Mouse (Mus musculus) heart, postnatal 0 days (tissue): ENCODE results near the gene Tln2. TPM values are rescaled to one million over a fixed set of nuclear protein-coding genes. Genes with fewer than 3 reads are reported as not detected.

Source experiments
- ATAC-seq: fragments of 200-750 bp; cut with Nextera tagmentation; 2 replicates; pipeline ENCODE4 v1.8.0; 2017; ENCODE audit warnings: low read depth, moderate number of reproducible peaks, moderate library complexity; ENCODE audit not compliant: insufficient read depth
- DNase-seq: peaks from one replicate; pipeline ENCODE4 v3.0.0-alpha.2; 2016; ENCODE audit warnings: low spot score
- H3K27ac ChIP-seq: fragments of 300-500 bp; sonication (generic); 2 replicates; pipeline ENCODE4 v1.5.1; 2014; ENCODE audit warnings: low read depth, mild to moderate bottlenecking
- H3K27me3 ChIP-seq: fragments of 300-500 bp; sonication (generic); 2 replicates; pipeline ENCODE4 v1.6.1; 2014; ENCODE audit warnings: low read length, mixed read lengths; ENCODE audit not compliant: control insufficient read depth, insufficient read depth
- H3K36me3 ChIP-seq: fragments of 300-500 bp; sonication (generic); replicated peaks from 2 replicates; pipeline ENCODE4 v1.6.1; 2014; ENCODE audit warnings: low read length, mixed read lengths; ENCODE audit not compliant: control insufficient read depth, insufficient read depth
- H3K4me1 ChIP-seq: fragments of 300-500 bp; sonication (generic); 2 replicates; pipeline ENCODE4 v1.6.1; 2014; ENCODE audit warnings: antibody characterized with exemption; ENCODE audit not compliant: control insufficient read depth, insufficient read depth
- H3K4me2 ChIP-seq: fragments of 300-500 bp; sonication (generic); 2 replicates; pipeline ENCODE4 v1.6.1; 2014; ENCODE audit warnings: low read depth, mild to moderate bottlenecking, low read length, moderate library complexity
- H3K4me3 ChIP-seq: fragments of 300-500 bp; sonication (generic); 2 replicates; pipeline ENCODE4 v1.5.1; 2014; ENCODE audit warnings: low read depth, low read length
- H3K9ac ChIP-seq: fragments of 300-500 bp; sonication (generic); replicated peaks from 2 replicates; pipeline ENCODE4 v1.6.1; 2014; ENCODE audit warnings: low read depth, low read length, mixed read lengths
- H3K9me3 ChIP-seq: fragments of 300-500 bp; sonication (generic); replicated peaks from 2 replicates; pipeline ENCODE4 v1.6.1; 2016; ENCODE audit warnings: low read length; ENCODE audit not compliant: control insufficient read depth
- CTCF ChIP-seq: IDR thresholded peaks from 2 replicates; pipeline ENCODE4 v1.5.1; 2016; ENCODE audit warnings: antibody characterized with exemption, control low read depth, low read depth
- EP300 ChIP-seq: IDR thresholded peaks from 2 replicates; pipeline ENCODE4 v1.6.1; 2016; ENCODE audit warnings: antibody characterized with exemption, low read depth
- WGBS: fragments of 180-500 bp; shearing (Covaris S2); extraction: QIAGEN DNeasy Blood & Tissue Kit; methylation state at CpG from one replicate; pipeline ENCODE4 v1.1.7; 2014; 5-methylcytosine and 5-hydroxymethylcytosine counted together
- polyA plus RNA-seq: library from polyadenylated mRNA; unstranded; fragments of >200 nt; fragmentation: Nextera tagmentation; extraction: Ambion mirVana; gene quantifications from 2 replicates; pipeline ENCODE4 v1.2.1, GENCODE M21; 2015
- total RNA-seq: library from RNA; depleted of rRNA; stranded (reverse); fragments of >200 nt; gene quantifications from 2 replicates; pipeline ENCODE4 v1.2.3, GENCODE M21; 2014; ENCODE audit warnings: low replicate concordance

Gene Tln2
- total and polyA plus RNA-seq, 2 experiments from 2014 or later = 67.0 to 92.6 TPM

DNA sequence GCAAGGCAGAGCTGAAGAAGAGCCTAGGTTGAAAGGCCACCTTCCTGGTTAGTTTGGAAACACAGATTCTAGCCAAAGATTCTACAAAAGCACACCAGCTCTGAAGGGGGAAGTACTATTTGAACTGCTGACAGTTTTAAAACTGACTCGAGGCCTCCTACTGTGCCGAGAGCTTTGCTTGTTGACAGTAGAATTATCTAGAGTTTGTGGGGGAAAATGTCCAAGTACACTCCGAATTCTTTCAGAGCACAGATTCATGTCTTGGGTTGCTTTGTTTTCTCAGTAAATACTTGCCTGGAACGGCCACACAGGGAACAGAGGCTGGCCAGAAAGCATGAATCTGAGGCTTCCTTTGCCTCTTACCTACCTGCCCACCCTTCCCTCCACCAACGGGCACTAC is 179.4 kb downstream of the Tln2 start:
- ATAC-seq (no peak), DNase-seq (peak; percentile 8)
- Histone ChIP-seq H3K4me3 (no peak overlapping the region), H3K9me3 (no peaks in the 10 kb centered on the region), H3K36me3 (peaks cover 30% of the 10 kb centered on the region), H3K9ac (no peak overlapping the region), H3K4me2 (no peak overlapping the region), H3K27ac (no peak overlapping the region), H3K27me3 (no peaks in the 10 kb centered on the region), H3K4me1 (no peaks in the 10 kb centered on the region)
- TF ChIP-seq CTCF (no peak), EP300 (no peak)
- 45% methylated on average over 5 of the region's 5 CpGs for WGBS

DNA sequence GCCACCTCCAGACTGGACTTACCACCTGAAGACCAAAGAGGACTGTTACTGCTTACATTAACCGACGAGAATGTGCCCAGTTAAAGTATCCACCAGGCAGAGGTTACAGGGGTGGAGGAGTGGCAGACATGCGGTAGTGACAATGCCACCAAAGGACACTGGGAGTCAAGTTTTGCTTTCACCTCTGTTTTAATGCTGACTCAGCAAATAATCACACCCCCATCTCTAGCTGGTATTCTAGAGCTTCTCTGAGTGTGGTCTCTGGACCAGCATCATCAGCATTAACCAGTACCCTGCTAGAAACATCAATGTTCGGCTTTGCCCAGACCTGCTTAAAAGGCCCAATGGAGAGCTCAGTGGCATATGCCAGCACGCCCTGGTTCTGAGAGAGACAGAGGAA is 180.7 kb downstream of the Tln2 start:
- H3K9me3 ChIP-seq = no peaks in the 10 kb centered on the region
- no peak for TF ChIP-seq EP300
- no peak for TF ChIP-seq CTCF
- H3K4me1 ChIP-seq = no peaks in the 10 kb centered on the region
- peaks cover 21% of the 10 kb centered on the region for H3K36me3 ChIP-seq
- DNase-seq = no peak
- no peak overlapping the region for H3K4me3 ChIP-seq
- 93% methylated on average over 5 of the region's 5 CpGs for WGBS
- H3K9ac ChIP-seq = no peak overlapping the region
- ATAC-seq = no peak
- H3K27me3 ChIP-seq = no peaks in the 10 kb centered on the region
- H3K27ac ChIP-seq = no peak overlapping the region
- no peak overlapping the region for H3K4me2 ChIP-seq

DNA sequence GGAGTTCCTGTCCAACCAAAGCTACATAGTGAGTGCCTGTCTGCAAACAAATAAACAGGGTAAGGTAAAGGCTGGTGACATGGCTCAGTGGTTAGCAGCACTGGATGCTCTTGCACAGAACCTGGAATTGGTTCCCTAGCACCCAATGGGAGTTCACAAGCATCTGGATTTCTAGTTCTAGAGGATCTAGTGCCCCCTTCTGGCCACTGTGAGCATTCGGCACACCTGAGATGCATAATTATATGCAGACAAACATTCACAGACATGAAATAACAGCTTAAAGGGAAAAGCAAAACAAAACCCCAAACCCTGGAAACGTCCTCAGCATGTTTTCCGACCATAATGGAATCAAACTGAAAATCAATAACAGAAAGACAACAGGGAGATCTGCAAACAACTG is 191.4 kb downstream of the Tln2 start:
- Histone ChIP-seq H3K9me3 (no peaks in the 10 kb centered on the region), H3K4me1 (no peaks in the 10 kb centered on the region), H3K9ac (no peak overlapping the region), H3K27ac (no peak overlapping the region), H3K4me3 (no peak overlapping the region), H3K27me3 (no peaks in the 10 kb centered on the region), H3K36me3 (peaks cover 38% of the 10 kb centered on the region), H3K4me2 (no peak overlapping the region)
- DNase-seq (no peak), ATAC-seq (no peak)
- TF ChIP-seq CTCF (no peak), EP300 (no peak)
- WGBS = 92% methylated on average over 3 of the region's 3 CpGs

DNA sequence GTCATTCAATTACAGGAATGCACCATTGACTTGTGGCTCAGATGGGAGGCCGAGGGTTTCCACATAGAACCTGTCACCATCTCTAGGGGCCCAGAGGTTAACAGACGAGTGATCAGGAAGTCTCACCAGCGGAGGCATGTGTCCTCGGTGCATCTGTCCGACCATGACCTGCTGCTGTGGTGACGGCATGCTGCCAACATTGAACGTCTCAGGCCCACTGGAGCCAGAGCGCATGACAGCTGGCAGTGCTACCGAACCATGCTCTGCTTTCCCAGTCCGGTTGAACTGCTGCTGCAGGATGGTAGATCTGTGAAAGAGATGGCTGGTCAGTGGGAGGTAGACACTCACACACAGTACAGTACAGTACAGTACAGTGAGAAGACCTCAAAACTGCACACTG is 197.0 kb downstream of the Tln2 start:
- TF ChIP-seq CTCF (no peak), EP300 (no peak)
- Histone ChIP-seq H3K9me3 (no peaks in the 10 kb centered on the region), H3K27me3 (no peaks in the 10 kb centered on the region), H3K27ac (no peak overlapping the region), H3K36me3 (peaks cover 59% of the 10 kb centered on the region), H3K4me2 (no peak overlapping the region), H3K9ac (no peak overlapping the region), H3K4me1 (no peaks in the 10 kb centered on the region), H3K4me3 (no peak overlapping the region)
- DNase-seq = no peak
- WGBS = 84% methylated on average over 10 of the region's 10 CpGs
- no peak for ATAC-seq

DNA sequence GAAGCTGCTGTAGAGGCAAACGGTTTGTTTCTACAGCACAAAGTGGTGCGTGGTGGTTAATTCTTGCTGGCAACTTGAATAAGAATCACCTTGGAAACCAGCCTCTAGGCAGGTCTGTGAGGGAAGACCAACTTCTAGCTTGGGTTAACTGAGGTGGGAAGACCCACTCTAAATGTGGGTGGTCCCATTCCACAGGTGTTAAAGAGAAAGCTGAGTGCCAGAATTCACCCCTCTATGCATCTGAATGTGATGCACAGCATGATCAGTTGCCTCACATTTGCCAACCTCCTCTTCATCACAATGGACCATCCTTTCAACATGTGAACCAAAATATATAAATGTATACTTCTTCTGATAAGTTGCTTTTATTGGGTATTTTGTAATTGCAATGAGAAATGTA is 197.4 kb downstream of the Tln2 start:
- Histone ChIP-seq H3K9me3 (no peaks in the 10 kb centered on the region), H3K4me1 (no peaks in the 10 kb centered on the region), H3K27ac (no peak overlapping the region), H3K36me3 (peaks cover 58% of the 10 kb centered on the region), H3K27me3 (no peaks in the 10 kb centered on the region), H3K4me3 (no peak overlapping the region), H3K9ac (no peak overlapping the region), H3K4me2 (no peak overlapping the region)
- ATAC-seq (no peak), DNase-seq (no peak)
- 93% methylated on average over 2 of the region's 2 CpGs for WGBS
- TF ChIP-seq EP300 = no peak
- no peak for TF ChIP-seq CTCF

DNA sequence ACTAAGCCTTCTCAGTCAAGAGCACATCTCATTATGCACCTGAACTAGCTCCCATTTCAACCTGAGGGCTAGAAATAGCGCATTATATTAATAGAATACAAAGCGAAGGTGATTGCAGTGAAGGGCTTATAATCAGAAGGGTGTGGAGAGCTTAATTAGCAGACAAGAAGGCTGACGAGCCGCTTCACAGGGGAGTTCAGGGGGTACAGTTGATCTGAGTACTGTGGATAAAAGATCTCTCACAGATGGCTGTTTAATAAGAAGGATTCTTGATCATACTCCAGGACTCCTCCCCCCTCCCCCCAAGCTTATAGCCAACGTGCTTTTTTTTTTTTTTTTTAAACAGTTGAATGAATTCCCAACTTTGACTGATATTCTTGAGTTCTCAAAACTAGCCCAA is 198.0 kb downstream of the Tln2 start:
- TF ChIP-seq CTCF (no peak), EP300 (no peak)
- Histone ChIP-seq H3K9me3 (no peaks in the 10 kb centered on the region), H3K27ac (no peak overlapping the region), H3K4me1 (no peaks in the 10 kb centered on the region), H3K4me2 (no peak overlapping the region), H3K4me3 (no peak overlapping the region), H3K9ac (no peak overlapping the region), H3K36me3 (peaks cover 53% of the 10 kb centered on the region), H3K27me3 (no peaks in the 10 kb centered on the region)
- WGBS = 58% methylated on average over 5 of the region's 5 CpGs
- ATAC-seq = no peak
- DNase-seq = no peak
